Mouse (Mus musculus) thymus, adult 2 months (tissue): ENCODE measurements around the gene Sel1l2. TPM values are rescaled to one million over a fixed set of nuclear protein-coding genes. Genes with fewer than 3 reads are reported as not detected.

ENCODE experiments used
- DNase-seq: peaks from one replicate; pipeline ENCODE4 v3.0.0; 2021
- H3K27ac ChIP-seq: fragments of 200-500 bp; 2 replicates; pipeline ENCODE4 v1.5.1; 2012; ENCODE audit warnings: low read length, control low read depth; ENCODE audit not compliant: control insufficient read depth, insufficient read depth
- H3K27me3 ChIP-seq: fragments of 200-500 bp; 2 replicates; pipeline ENCODE4 v1.6.1; 2012; ENCODE audit warnings: mild to moderate bottlenecking, low read length, moderate library complexity, mixed read lengths; ENCODE audit not compliant: control insufficient read depth, insufficient read depth
- H3K36me3 ChIP-seq: fragments of 200-500 bp; 2 replicates; pipeline ENCODE4 v1.6.1; 2012; ENCODE audit warnings: mild to moderate bottlenecking, low read length, moderate library complexity; ENCODE audit not compliant: control insufficient read depth, insufficient read depth
- H3K4me1 ChIP-seq: fragments of 200-500 bp; replicated peaks from 2 replicates; pipeline ENCODE4 v1.6.1; 2012; ENCODE audit warnings: low read length; ENCODE audit not compliant: control insufficient read depth, insufficient read depth
- H3K4me3 ChIP-seq: fragments of 200-500 bp; 2 replicates; pipeline ENCODE4 v1.5.1; 2012; ENCODE audit warnings: mild to moderate bottlenecking, low read length, control low read depth, moderate library complexity; ENCODE audit not compliant: control insufficient read depth, insufficient read depth
- CTCF ChIP-seq: fragments of 200-500 bp; IDR thresholded peaks from 2 replicates; pipeline ENCODE4 v1.5.1; 2012; ENCODE audit warnings: mild to moderate bottlenecking, control low read depth, low read length, moderate library complexity, borderline replicate concordance; ENCODE audit not compliant: control insufficient read depth, poor library complexity, insufficient read depth; ENCODE audit errors: extremely low read depth
- POLR2A ChIP-seq: fragments of 200-500 bp; IDR thresholded peaks from 2 replicates; pipeline ENCODE4 v1.6.1; 2012; ENCODE audit warnings: mild to moderate bottlenecking, low read length, control low read depth, moderate library complexity; ENCODE audit not compliant: control insufficient read depth, poor library complexity, insufficient read depth; ENCODE audit errors: extremely low read depth
- WGBS: fragments of 180-500 bp; shearing (Covaris S2); methylation state at CpG from one replicate; pipeline ENCODE4 v1.1.7; 2018; 5-methylcytosine and 5-hydroxymethylcytosine counted together
- polyA plus RNA-seq: library from polyadenylated mRNA; depleted of rRNA; stranded (reverse); fragments of >200 nt; gene quantifications from 2 replicates; pipeline ENCODE4 v1.2.3, GENCODE M21; 2012; rRNA removed

Gene Sel1l2
- polyA plus RNA-seq = 0.05 TPM in 1 of 2 replicates, not detected in the other

DNA sequence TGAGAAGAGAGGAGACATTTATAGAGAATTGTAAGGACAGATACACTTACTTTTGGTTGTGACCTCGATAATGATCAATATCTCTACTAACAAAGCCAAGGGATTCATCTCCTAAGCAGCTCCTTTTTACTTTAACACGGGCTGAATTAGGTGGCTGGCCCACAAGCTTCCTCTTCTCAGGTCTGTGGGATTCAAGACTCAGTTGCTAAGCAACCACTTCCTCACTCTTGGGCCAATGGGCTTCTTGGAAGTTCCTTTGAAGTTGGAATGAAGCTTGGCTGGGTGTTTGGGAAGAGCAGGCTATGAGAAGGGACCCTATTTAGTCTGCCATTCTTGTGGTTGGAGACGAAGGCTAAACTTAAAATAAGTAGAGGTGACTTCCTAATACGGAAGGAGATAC lies at the start of gene Sel1l2:
Gene Sel1l2 (minus strand): TSS at position 182 of the 400 bp plus-strand sequence.
- H3K4me1 ChIP-seq = no peaks in the 10 kb centered on the region
- TF ChIP-seq POLR2A (no peak), CTCF (no peak)
- H3K27ac ChIP-seq = no peak within 1 kb of the TSS
- DNase-seq = no peak
- 49% methylated on average over 4 of the region's 4 CpGs for whole genome bisulfite sequencing
- no peaks in the 10 kb centered on the region for H3K27me3 ChIP-seq
- no peak within 1 kb of the TSS for H3K4me3 ChIP-seq
- no peaks in the 10 kb centered on the region for H3K36me3 ChIP-seq

DNA sequence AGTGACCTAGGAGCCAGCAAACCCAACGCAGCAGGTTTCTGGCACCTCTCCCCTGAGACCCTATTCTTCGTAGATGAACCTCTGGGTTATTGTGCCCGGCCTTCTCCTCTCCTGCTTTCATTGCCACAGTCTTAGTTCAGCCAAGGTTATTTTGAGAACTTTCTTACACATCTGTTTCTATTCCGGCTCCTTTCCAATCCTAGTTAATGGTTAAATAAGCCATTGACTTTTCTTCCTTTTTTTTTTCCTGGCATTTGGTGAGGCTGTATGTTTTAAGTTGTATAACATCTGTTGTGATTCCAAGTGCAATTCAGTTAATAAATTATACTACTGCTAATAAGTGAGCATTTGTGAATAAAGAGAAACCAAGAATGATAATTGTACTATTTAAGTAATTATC lies 49.6 kb upstream of the Sel1l2 start:
- WGBS = 92% methylated on average over 4 of the region's 4 CpGs
- H3K27ac ChIP-seq = no peak overlapping the region
- DNase-seq = no peak
- no peaks in the 10 kb centered on the region for H3K27me3 ChIP-seq
- TF ChIP-seq CTCF (no peak), POLR2A (no peak)
- H3K36me3 ChIP-seq = no peaks in the 10 kb centered on the region
- no peak overlapping the region for H3K4me3 ChIP-seq
- no peaks in the 10 kb centered on the region for H3K4me1 ChIP-seq

DNA sequence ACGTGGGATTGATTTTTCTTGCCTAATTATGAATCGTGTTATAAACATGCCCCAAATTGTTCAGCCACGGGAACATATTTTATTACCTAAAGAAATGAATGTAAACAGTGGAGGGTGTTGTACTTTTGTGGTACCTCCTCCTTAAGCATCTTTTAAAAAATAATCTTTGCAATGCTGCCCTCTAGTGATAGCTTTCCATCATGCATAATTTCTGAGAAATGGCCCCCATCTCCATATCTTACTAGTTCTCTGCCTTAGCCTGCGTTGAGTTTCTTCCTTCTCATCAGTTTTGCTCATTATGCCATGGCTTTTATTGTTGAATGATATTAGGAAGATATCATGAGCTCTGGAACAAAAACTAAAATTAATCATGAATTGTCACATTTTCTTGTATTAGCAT lies 37.8 kb upstream of the Sel1l2 start:
- H3K27ac ChIP-seq = no peak overlapping the region
- H3K4me1 ChIP-seq = no peaks in the 10 kb centered on the region
- H3K4me3 ChIP-seq = no peak overlapping the region
- no peaks in the 10 kb centered on the region for H3K36me3 ChIP-seq
- DNase-seq = no peak
- H3K27me3 ChIP-seq = no peaks in the 10 kb centered on the region
- TF ChIP-seq CTCF (no peak), POLR2A (no peak)
- 17% methylated on average over 4 of the region's 4 CpGs for WGBS

DNA sequence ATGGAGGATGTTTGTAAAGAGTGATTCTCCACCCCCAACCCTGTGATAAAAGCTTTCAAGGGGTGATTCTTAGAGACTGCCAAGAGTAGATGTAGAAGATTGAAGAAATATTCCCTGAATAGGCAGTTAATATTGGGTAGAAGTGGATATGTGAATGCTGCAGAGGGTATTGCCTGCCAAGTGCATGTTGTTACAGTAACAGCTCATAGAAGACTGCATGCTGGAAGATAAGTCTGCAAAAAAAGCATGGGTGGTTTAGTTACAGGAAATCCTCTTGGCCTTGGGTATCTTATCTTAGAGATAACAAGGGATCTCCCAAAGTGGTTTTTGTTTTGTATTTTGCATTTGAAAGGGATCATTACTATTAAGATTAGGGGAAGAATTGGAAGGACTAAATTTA lies 36.3 kb upstream of the Sel1l2 start:
- no peaks in the 10 kb centered on the region for H3K4me1 ChIP-seq
- H3K27ac ChIP-seq = no peak overlapping the region
- H3K36me3 ChIP-seq = no peaks in the 10 kb centered on the region
- no peaks in the 10 kb centered on the region for H3K27me3 ChIP-seq
- DNase-seq = no peak
- no peak overlapping the region for H3K4me3 ChIP-seq
- TF ChIP-seq CTCF (no peak), POLR2A (no peak)

DNA sequence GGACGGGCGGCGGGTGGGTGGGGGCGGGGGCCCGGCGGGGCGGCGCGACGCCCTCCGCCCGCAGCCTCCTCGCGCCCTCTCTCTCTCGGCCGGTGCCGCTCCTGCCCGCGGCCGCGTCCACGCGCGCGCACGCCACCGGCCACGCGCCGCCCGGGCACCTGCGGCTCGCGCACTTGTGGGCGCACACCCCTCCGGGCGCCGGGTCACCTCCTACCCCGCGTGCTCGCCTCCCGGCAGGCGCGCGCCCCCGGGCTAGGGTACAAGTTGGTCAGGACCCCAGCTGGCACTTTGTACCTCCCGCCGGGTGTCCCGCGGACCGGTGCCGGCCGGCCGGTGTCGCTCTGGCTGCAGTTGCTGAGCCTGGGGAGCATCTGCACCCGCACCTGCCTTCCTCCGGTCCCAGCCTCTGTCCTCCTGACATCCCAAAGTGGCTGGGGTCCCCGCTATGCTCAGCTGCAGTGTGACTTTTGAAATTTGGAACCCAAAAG lies 6.3 kb upstream of the Sel1l2 start:
- Histone ChIP-seq H3K4me1 (peaks cover 6% of the 10 kb centered on the region), H3K27me3 (peaks cover 7% of the 10 kb centered on the region; the same call in 1 of the 2 replicates), H3K4me3 (peak overlapping the region; percentile 54), H3K27ac (no peak overlapping the region), H3K36me3 (no peaks in the 10 kb centered on the region)
- WGBS = under 1% methylated on average over 58 of the region's 58 CpGs
- DNase-seq = peak; percentile 25
- no peak for TF ChIP-seq CTCF
- no peak for TF ChIP-seq POLR2A

- no peaks in the 10 kb centered on the region for H3K36me3 ChIP-seq
- no peak within 1 kb of the TSS for H3K27ac ChIP-seq
- peaks cover 6% of the 10 kb centered on the region for H3K4me1 ChIP-seq
- TF ChIP-seq POLR2A = peak; percentile 52; the same call in 1 of the 2 replicates
- no peak; the same call in 1 of the 2 replicates for TF ChIP-seq CTCF
- WGBS = under 1% methylated on average over 44 of the region's 47 CpGs
- peak within 1 kb of the TSS; percentile 54 for H3K4me3 ChIP-seq
- DNase-seq = peak; percentile 95
- peaks cover 7% of the 10 kb centered on the region; the same call in 1 of the 2 replicates for H3K27me3 ChIP-seq
Measured at GRCm38 (mm10) chr2:140395179-140395578, 5.7 kb upstream of the Sel1l2 start, which contains the start of gene Macrod2. Gene Macrod2, plus strand, starts transcription at chr2:140395309.

GRCm38 (mm10) chr2:140364804-140365203 lies 24.7 kb downstream of the Sel1l2 start:
- no peaks in the 10 kb centered on the region for H3K4me1 ChIP-seq
- TF ChIP-seq CTCF (no peak), POLR2A (no peak)
- H3K27ac ChIP-seq = no peak overlapping the region
- no peaks in the 10 kb centered on the region for H3K36me3 ChIP-seq
- no peaks in the 10 kb centered on the region for H3K27me3 ChIP-seq
- 90% methylated on average over 1 of the region's 1 CpGs for WGBS
- no peak overlapping the region for H3K4me3 ChIP-seq
- DNase-seq = no peak
